Mouse (Mus musculus) megakaryocyte progenitor cell, adult 5-6 weeks (primary cell): ENCODE data around the gene Alpl. TPM values are rescaled to one million over a fixed set of nuclear protein-coding genes. Genes with fewer than 3 reads are reported as not detected.

Source experiments
- total RNA-seq, 2 experiments: library from RNA; stranded (forward) in 1 of 2; stranded (reverse) in 1 of 2; fragments of 157-497, 149-512 nt in 1 of 2; fragments of 200-1000 nt in 1 of 2; gene quantifications; 2 replicates each; pipeline versions ENCODE4 v1.2.3 to v1.2.4; 2015 to 2017

Alpl gene
- total RNA-seq, 2 experiments from 2014 or later = not detected

Other genes with a start within 250 kb of the Alpl start
- not detected in 2 replicates for gene Ldlrad2, start 221.8 kb downstream of the Alpl start, total RNA-seq (2015)
- gene Ldlrad2, start 221.8 kb downstream of the Alpl start, total RNA-seq (2017) = not detected in 2 replicates
- gene Usp48, start 202.6 kb downstream of the Alpl start, total RNA-seq (2015) = 91.5 and 96.8 TPM in 2 replicates
- 107 and 151 TPM in 2 replicates for gene Usp48, start 202.6 kb downstream of the Alpl start, total RNA-seq (2017)
- gene Rap1gap, start 131.7 kb downstream of the Alpl start, total RNA-seq (2015) = 1.5 and 1.7 TPM in 2 replicates
- gene Rap1gap, start 131.7 kb downstream of the Alpl start, total RNA-seq (2017) = 0.83 and 0.98 TPM in 2 replicates
- gene Ece1, start 65.9 kb upstream of the Alpl start, total RNA-seq (2015) = 6.2 and 7.3 TPM in 2 replicates
- 2.9 and 3.2 TPM in 2 replicates for gene Ece1, start 65.9 kb upstream of the Alpl start, total RNA-seq (2017)
- 60.3 and 60.4 TPM in 2 replicates for gene Eif4g3, start 196.6 kb upstream of the Alpl start, total RNA-seq (2015)
- 36.9 and 39.1 TPM in 2 replicates for gene Eif4g3, start 196.6 kb upstream of the Alpl start, total RNA-seq (2017)